Mouse (Mus musculus) NIH3T3 (cell line): ENCODE results near the gene Cd248.
"Not testable (repeated sequence)": the region's sequence is repeated elsewhere in the genome, so short reads cannot be mapped to it uniquely, and the experiment has no call there.

Experiments
- DNase-seq: peaks from one replicate; pipeline ENCODE4 v3.0.0-alpha.2; 2012; ENCODE audit warnings: low read depth

Gene Cd248

DNA sequence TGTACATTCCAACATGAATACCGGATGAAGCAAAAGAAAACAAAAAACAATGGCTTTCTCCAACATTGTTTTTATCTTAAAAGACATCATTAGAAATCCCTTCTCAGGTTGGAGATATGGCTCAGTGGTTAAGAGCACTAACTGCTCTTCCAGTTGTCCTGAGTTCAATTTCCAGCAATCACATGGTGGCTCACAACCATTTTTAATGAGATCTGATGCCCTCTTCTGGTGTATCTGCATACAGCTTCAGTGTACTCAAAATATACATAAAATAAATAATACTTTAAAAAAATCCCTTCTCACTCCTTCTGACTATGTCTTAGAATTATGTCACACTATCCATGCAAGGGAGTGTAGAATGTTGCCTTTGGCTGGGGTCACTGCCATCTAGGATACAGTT is 11.4 kb downstream of the Cd248 start:
- peak; percentile 57 for DNase-seq

DNA sequence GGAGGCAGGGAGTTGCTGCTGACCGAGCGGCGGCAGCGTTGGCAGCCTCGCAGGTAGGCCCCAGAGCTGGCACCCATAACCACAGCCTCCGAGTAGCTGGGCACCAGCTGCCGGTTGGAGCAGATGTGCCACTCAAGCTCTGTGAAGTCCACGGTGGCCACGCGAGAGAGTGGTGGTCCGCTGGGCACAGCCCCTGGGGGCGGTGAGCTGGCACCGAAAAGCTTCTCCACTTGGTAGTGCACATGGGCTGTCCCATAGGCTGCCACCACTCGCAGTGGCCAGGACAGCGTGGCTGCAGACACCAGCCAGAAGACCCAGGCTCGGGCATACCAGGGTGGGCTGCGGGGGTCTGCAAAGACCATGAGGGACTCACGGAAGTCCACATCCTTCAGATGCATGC is 14.1 kb downstream of the Cd248 start:
- no peak for DNase-seq

DNA sequence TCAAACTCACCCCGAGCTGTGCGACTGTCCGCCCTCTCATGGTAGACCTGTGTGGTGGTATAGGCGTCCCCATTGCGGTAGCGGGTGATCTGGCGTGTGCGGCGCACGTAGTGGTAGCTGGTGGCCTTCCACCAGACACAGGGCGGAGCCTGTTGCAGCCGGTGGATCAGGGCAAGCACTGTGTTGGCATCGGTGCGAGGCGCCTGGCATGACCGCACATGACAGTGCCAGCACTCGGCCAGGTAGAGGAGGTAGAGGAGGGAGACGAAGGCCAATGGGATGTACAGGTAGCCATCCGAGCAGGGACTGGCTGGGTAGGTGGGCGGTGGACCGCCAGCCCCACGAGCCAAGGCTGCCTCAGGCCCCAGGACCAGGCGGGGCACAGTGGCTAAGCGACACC is 14.7 kb downstream of the Cd248 start:
- DNase-seq = no peak

DNA sequence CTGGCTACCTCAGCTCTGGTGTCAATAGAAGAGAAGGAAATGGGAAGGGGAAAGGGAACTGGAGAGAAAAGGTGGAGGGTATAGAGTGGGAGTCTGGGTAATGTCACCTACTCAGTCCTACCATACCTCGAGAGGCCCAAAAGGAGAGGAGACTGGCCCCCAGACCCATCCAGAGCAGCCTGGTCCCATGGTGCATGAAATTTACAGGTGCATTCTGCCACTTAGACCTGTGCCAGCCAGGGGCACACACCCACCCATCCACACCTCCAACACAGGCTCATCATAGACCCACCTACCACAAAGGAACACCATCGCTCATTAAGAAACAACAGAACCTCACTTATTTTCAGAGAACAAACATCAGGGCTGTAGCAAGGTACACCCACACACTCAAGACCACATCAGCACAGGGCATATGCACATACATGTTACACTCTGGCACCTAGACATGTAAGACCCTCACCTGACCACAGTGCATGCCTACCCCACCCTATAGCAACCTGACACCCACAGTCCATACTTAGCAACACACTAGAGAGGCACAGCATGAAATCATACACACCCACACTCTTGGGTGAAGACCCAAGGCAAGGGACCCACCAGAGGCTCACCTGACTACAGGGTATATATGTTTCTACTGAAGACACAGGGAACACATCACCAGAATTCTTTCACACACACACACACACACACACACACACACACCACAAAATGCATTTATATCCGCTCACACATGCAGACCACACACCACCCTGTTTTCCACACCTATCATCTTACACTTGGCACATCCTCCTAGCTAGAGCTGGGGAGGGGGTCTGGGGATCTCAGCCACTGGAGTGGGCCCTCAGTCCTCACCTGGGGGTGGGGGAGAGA is 16.3 kb downstream of the Cd248 start:
- DNase-seq = no peak

DNA sequence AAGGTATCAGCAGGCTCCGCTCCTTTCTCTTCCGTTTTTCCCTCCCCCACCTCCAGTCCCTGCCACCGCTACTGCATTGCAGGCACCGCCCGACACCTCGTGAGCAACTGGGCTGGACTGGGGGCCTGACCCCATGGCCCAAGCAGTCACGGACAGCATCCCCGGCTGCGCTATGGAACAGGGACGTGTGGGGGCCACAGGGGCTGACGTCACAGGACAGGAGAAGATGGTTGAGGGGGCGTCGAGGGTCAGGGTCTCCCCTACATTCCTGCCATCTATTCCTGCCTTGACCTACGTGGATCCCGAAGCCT is 16.9 kb downstream of the Cd248 start:
- no peak for DNase-seq

DNA sequence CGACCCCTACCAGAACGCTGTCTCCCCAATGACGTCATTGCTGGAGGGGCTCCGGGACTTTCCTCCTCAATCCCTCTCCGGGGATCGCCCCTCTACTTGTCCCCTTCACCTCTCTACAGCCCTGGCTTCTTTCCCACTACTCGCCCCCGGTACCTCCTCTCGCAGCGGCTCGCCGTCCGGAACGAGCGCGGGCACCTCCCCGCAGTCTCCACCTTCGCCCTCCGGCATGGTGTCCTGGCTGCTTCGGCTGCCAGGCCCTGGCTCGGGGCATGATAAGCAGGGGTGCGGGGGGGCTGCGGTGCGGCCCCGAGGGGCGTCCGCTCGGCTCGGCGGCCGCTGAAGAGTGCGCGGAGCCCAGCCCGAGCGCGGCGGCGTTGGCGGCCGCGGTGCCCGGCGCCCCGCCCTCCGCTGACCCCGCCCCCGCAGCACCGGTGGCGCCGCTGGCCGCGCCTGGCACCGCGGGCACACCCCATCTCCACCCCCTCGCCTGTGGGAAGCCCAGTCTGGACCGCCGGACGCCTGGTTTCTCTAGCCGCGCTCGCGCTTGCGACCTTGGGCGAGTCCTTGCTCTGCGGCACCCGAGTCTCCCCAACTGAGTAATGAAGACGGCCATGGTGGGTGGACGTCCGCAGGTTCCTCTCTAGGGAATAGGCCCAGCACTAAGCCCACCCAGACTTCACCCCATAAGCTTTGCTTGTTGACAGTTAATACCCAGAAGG is 17.4 kb downstream of the Cd248 start, which contains the start of gene Tmem151a:
Gene Tmem151a (minus strand): TSS at position 387 of the 719 bp plus-strand sequence.
- no peak for DNase-seq

DNA sequence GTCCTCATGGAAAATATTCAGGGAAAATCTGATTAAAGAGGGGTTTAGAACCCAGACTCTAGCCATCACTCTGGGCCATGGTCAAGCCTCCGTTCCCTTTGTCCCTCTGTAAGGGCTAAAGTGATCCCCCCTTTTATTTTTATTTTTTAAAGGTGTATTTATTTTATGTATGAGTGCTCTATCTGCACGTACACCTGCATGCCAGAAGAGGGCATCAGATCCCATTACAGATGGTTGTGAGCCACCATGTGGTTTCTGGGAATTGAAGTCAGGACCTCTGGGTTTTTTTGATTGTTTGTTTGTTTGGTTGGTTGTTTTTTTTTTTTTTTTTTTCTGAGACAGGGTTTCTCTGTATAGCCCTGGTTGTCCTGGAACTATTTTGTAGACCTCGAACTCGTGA is 18.7 kb downstream of the Cd248 start:
- not testable (repeated sequence) for DNase-seq

DNA sequence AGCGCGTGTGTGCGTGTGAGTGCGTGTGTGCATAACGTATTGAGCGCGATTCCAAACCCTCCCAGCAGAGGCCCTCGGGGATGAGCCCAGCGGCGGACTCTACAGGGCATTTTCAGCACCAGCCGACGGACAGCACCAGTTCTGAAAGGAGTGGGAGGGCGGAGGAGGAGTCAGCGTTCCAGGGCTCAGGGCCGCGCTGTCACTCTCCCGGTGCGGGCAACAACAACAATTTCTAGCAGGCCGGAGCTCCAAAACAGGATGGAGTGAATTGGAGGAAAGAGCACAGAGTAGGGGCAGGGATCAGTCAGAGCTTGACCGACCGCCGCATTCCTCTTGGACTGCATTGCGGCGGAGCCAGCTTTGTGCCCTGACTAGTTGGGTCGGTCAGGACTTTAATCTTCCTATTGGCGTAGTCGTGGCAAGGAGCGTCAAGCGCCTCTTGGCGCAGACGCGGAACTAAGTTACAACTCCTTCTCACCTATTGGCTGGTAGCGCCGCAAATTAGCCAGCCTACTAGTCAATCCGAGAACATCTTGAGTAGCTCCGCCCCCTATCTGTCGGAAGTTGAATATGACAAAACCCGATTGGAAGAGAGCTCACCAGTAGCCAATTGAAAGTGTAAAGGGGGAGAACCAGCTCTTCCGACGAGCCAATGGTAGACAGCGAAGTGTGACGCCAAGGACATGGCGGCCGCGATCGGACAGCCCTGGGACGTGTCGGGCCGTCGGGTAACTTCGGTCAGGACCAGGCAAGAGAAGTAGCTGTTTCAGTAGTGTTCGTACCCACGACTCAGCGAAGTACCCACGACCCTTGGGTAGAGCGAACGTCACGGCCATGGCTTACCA is 20.2 kb downstream of the Cd248 start, which contains the start of gene Yif1a:
Gene Yif1a (plus strand): TSS at position 655 of the 845 bp plus-strand sequence.
- DNase-seq = peak; percentile 99

DNA sequence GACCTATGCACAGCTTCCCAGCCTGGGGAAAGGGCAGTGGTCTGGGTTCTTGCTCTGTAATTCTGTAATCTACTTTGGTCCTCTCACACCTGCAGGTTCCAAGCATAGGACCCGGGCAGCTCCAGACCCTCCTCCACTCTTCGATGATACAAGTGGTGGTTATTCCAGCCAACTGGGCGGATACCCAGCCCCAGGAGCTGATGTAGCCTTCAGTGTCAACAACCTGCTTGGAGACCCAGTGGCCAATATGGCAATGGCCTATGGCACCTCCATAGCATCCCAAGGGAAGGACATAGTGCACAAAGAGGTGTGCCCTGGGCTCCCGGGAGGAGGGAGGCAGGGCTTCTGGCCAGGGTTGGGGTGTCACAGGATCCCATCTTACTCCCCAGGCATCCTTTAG is 21.4 kb downstream of the Cd248 start:
- no peak for DNase-seq

DNA sequence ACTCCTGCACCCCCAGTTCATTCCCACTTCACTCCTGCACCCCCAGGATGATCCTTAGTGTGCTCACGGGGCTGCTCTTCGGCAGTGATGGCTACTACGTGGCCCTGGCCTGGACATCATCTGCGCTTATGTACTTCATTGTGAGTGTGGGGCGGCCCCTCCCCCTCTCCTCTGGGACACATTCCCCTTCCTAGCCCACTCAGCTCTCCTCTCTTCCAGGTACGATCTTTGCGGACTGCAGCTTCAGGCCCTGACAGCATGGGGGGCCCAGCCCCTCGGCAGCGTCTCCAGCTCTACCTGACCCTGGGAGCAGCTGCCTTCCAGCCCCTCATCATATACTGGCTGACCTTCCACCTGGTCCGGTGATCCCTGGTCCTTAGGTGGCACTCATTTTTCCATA is 24.2 kb downstream of the Cd248 start:
- DNase-seq = no peak

DNA sequence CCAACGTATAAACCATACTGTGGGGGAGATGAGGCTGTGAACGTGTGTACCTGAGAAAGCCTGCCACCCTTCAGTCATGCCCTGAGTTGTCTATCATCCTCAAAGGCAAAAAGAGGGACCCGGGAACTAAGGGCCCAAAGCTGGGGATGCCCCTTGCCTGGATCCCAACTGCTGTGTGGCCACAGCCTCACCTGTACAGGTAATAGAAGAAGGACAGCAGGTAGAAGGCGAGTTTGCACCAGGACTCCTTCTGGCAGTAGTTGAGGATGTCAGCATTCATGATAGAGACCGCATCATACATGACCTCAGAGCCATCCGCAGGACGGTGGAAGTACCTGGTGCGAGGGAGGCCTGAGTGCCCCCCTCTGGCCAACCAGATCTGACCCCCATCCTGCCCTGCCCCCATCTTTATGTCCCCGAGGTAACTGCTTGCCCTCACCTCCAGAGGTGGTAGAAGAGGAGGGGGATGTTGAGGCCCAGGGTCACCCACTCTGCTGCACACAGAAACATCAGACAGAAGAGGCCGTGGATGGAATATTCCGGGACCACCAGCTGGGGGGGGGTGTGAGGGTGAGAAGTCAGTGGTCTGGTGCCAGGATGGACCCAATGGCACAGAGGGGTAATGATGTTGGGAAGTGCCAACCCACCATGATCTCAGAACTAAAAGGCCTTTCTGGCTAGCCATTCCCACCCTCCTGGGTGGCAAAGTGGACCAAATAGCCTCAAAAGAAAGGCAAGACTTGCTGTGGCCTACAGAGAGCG is 25.8 kb downstream of the Cd248 start:
- DNase-seq = no peak

DNA sequence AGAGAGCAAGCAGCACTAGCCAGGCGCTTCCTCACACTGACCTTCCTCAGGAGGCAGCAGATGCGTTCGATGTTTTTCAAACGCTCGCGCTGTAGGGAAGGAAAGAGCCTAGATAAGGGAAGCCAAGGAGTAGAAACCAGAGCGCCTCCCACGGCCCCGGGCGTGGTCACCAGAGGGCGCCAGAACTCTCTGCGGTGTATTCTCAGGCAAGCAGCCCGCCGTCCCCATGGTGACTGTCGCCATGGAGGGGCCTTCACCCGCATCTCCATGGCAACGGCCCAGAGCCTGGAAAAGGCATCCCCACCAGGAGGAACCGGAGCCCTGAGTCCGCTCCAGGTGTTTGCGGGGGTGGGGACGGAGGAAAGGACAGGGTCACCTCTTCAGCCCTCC is 26.4 kb downstream of the Cd248 start:
- DNase-seq = peak; percentile 95

DNA sequence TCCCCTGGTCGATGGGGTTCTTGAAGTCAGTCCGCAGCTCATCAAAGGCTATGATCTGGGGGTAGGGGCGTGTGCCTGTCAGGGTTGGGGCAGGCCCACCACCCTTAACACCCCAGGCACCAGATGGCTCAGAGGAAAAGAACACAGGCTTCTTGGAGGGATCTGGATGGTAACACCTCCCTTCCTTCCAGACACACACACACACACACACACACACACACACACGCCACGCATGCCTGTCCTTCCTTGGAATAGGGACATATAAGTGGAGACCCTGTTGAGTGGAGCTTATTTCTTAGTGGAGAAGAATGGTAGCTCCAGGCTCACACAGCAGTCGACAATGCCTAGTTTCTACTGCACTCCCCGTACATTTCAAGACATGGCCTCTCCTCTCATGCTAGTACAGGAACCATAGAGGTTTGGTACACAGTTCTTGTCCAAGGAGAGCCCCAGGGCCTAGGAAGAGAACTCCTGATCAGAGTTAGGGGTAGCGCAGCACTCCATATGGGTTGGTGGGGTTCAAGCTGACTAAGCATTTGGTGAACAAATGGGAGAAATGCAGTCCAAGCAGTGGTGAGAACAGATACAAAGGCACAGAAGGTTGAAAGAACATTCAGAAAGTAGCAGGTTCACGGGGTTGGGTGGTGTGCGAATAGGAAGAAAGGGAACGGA is 27.0 kb downstream of the Cd248 start:
- DNase-seq = peak; percentile 22

DNA sequence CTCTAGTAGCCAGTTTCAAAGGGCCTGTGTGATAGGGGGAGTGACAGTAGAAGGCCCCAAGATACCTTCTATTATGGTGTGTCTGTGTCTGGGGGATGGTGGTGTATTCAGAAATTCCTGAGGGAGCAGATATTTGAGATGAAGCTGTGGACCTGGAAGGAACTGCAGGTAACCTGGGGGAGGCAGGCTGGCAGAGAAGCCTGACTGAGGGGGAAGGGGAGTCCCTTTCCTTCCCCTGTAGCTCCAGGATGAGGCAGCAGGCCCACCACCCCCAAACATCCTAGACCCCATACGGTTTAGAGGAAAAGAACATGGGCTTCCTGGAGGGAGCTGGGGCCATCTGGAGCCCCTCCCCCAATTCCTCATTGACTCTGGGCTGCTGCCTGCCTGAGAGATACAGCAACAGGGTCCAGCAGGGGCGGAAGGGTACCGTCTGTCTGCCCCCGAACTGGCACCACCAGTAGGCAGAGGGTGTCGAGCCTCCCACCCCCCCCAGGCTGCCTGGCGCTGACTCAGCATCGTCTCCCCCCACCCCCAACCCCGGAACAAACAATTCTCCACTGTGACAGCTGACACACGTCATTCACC is 28.1 kb downstream of the Cd248 start:
- no peak for DNase-seq

DNA sequence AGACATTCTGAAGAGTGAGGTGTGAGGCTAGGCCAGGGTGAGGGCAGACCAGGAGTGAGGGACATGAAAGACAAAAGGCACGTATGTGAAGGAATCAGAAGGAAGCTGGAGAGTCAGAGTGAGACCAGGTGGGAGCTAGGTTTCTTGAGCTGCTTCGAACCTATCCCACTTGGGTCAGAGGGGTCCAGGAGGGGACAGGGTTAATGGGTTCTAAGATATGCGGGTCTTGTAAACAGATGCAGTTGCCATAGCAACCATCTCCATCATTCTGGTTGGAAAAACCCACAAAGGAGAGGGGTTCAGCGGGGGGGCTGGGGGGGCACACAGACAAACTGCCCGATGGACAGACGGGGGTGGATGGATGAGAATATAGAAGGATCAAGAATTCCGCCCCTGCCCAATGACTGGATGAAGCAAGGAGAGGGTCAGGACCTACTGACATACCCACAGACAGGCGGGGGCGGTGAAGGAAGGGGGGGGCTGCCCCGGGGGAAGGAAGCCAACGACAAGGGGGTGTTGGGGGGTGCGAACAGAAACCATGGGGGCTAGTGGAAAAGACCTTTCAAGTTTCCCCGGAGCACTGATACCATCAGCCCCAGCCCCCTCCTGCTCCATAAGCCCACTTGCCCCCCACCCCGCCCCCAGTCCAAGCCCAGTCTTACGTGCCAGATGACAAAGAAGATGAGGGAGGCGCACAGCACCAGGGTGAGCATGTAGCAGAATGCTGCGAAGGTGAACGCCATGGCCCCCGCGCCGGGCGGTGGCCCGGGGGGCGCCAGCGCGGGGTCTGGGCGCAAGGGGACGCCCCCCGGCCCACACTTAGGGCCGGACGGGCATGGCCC is 29.9 kb downstream of the Cd248 start:
- DNase-seq = peak; percentile 18

DNA sequence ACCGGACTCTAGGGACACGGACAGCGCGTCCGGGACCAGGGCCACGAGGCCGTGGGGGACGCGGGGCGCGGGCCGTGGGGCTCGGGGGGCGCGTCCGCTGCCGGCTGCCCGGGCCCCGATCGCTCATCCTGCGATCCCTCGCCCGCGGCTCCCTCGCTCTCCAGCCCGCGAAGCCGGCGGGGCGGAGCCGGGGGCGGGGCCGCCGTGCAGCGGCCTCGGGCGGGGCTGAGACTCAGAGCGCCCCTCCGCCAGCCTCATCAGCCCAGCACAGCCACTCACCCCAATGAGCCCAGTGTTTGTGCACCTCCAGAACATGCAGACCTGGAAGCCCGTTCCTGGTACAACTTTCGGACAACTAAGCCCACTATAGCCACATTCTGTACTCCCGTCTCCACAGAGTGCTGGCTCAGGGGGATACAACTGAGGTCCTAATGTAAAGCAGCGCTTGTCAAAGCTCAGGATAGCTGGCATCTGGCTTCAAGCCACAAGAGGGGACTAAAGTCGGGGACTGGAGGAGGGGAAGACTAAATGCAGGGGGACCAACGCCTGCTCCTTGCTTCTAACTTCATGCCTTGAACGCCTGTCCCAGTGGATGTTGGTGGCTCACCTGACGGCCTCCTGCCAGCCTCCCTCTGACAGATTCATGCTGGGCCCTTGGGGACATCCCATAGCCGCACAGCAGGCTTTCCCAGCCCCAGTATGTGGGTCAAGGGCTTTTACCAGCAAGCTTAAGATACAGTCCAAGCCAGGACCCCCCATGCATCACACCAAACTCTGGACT is 30.7 kb downstream of the Cd248 start, which contains the start of gene Cnih2:
Gene Cnih2 (minus strand): TSS at position 159 of the 781 bp plus-strand sequence.
- DNase-seq = peak; percentile 85

DNA sequence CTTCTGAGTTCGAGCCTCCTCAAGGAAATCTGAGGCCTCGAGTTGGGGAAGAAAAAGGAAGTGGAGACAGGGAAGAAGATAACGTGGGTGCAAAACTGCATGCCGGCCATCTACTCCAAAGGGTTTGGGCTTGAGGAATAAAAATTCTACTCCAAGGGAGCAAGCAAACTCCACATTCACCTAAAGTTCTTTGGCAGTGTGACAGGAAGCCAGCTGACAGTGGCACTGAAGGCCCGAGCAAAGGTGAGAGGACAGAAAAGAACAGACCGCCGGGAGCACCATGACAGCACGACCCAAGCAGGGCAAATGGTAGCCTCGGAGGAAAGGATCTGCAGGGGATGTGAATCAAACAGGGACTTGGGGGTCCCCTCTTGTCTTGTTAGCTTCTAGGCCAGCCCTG is 38.2 kb downstream of the Cd248 start:
- peak; percentile 51 for DNase-seq

DNA sequence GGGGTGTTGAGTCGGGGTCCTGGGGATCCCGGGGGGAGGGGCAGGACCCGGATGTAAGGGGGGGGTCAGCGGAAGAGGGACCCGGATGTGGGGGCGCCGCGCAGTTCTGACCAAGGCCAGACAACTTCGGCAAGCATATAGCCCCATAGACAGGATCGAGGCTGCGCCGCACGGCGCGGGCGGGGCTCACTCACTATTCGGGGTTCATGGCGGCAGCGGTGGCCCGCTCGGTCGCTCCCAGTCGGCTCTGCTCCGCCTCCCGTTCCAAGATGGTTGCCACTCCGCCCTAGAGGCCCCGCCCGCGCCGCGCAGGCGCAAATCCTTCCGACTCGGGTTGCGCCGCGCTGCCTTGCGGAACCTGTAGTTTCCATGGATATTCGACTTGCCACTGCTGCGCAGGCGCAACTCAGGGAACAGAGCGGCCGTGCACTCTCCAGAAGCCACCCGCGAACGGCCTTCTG is 38.9 kb downstream of the Cd248 start, which contains the start of gene Rab1b:
Gene Rab1b (minus strand): TSS at position 342 of the 461 bp plus-strand sequence.
- peak; percentile 100 for DNase-seq
